Mouse (Mus musculus) liver, embryonic 13.5 days (tissue): ENCODE measurements around the gene Ldlrap1. TPM values are rescaled to one million over a fixed set of nuclear protein-coding genes. Genes with fewer than 3 reads are reported as not detected.

Source experiments
- ATAC-seq: fragments of 200-750 bp; cut with Nextera tagmentation; 2 replicates; pipeline ENCODE4 v1.8.0; 2017; ENCODE audit warnings: low read depth, mild to moderate bottlenecking, moderate number of reproducible peaks, moderate library complexity
- DNase-seq: peaks from one replicate; pipeline ENCODE4 v3.0.0; 2022
- H3K27ac ChIP-seq: fragments of 300-500 bp; sonication (generic); 2 replicates; pipeline ENCODE4 v1.5.1; 2015; ENCODE audit warnings: moderate library complexity, mild to moderate bottlenecking, inconsistent platforms
- H3K27me3 ChIP-seq: fragments of 300-500 bp; sonication (generic); 2 replicates; pipeline ENCODE4 v1.6.1; 2015; ENCODE audit warnings: mild to moderate bottlenecking, inconsistent platforms
- H3K36me3 ChIP-seq: fragments of 300-500 bp; sonication (generic); 2 replicates; pipeline ENCODE4 v1.6.1; 2015; ENCODE audit warnings: mild to moderate bottlenecking, inconsistent platforms
- H3K4me1 ChIP-seq: fragments of 300-500 bp; sonication (generic); replicated peaks from 2 replicates; pipeline ENCODE4 v1.6.1; 2015; ENCODE audit warnings: inconsistent platforms
- H3K4me2 ChIP-seq: fragments of 300-500 bp; sonication (generic); 2 replicates; pipeline ENCODE4 v1.6.1; 2015; ENCODE audit warnings: inconsistent platforms, mild to moderate bottlenecking, moderate library complexity
- H3K4me3 ChIP-seq: fragments of 300-500 bp; sonication (generic); replicated peaks from 2 replicates; pipeline ENCODE4 v1.5.1; 2015; ENCODE audit warnings: mild to moderate bottlenecking, inconsistent platforms
- H3K9ac ChIP-seq: fragments of 300-500 bp; sonication (generic); 2 replicates; pipeline ENCODE4 v1.6.1; 2015; ENCODE audit warnings: mild to moderate bottlenecking, inconsistent platforms
- H3K9me3 ChIP-seq: fragments of 300-500 bp; sonication (generic); replicated peaks from 2 replicates; pipeline ENCODE4 v1.6.1; 2016; ENCODE audit warnings: inconsistent platforms
- WGBS: fragments of 180-500 bp; shearing (Covaris S2); methylation state at CpG from one replicate; pipeline ENCODE4 v1.1.7; 2015; ENCODE audit not compliant: insufficient replicate concordance; 5-methylcytosine and 5-hydroxymethylcytosine counted together
- polyA plus RNA-seq: library from polyadenylated mRNA; unstranded; fragments of >200 nt; fragmentation: Nextera tagmentation; extraction: Ambion mirVana; gene quantifications from 2 replicates; pipeline ENCODE4 v1.2.1, GENCODE M21; 2015

Ldlrap1 gene
- polyA plus RNA-seq = 20.3 and 23.1 TPM in 2 replicates

GRCm38 (mm10) chr4:134767426-134768225 is at the start of gene Ldlrap1:
Ldlrap1 (minus strand) TSS chr4:134768024.
- Histone ChIP-seq H3K4me2 (peak within 1 kb of the TSS; percentile 98), H3K36me3 (no peaks in the 10 kb centered on the region; the same call in 1 of the 2 replicates), H3K4me1 (peaks cover 81% of the 10 kb centered on the region), H3K4me3 (peak within 1 kb of the TSS; percentile 91), H3K27me3 (no peaks in the 10 kb centered on the region; the same call in 1 of the 2 replicates), H3K27ac (peak within 1 kb of the TSS; percentile 97), H3K9me3 (no peaks in the 10 kb centered on the region), H3K9ac (peak within 1 kb of the TSS; percentile 97)
- ATAC-seq = peak; percentile 73
- DNase-seq = peak; percentile 72
- under 1% methylated on average over 79 of the region's 80 CpGs for WGBS

- H3K36me3 ChIP-seq = peaks cover 66% of the 10 kb centered on the region
- 91% methylated on average over 4 of the region's 4 CpGs for WGBS
- no peak overlapping the region for H3K27ac ChIP-seq
- ATAC-seq (no peak), DNase-seq (no peak)
- H3K9ac ChIP-seq = no peak overlapping the region
- H3K9me3 ChIP-seq = no peaks in the 10 kb centered on the region
- no peak overlapping the region for H3K4me2 ChIP-seq
- no peaks in the 10 kb centered on the region for H3K27me3 ChIP-seq
- H3K4me3 ChIP-seq = no peak overlapping the region
- H3K4me1 ChIP-seq = peaks cover 18% of the 10 kb centered on the region
These were observed 46.4 kb upstream of the Ldlrap1 start for GRCm38 (mm10) chr4:134814229-134814571.

- no peak overlapping the region for H3K4me2 ChIP-seq
- no peak for ATAC-seq
These were observed 45.8 kb upstream of the Ldlrap1 start for GRCm38 (mm10) chr4:134813406-134814228.

GRCm38 (mm10) chr4:134804765-134805164 is 36.9 kb upstream of the Ldlrap1 start:
- H3K9ac ChIP-seq = no peak overlapping the region
- no peak overlapping the region for H3K27ac ChIP-seq
- H3K4me3 ChIP-seq = no peak overlapping the region
- no peaks in the 10 kb centered on the region for H3K9me3 ChIP-seq
- no peak for DNase-seq
- H3K36me3 ChIP-seq = peaks cover 90% of the 10 kb centered on the region
- H3K4me2 ChIP-seq = no peak overlapping the region
- no peak for ATAC-seq
- H3K4me1 ChIP-seq = no peaks in the 10 kb centered on the region
- no peaks in the 10 kb centered on the region for H3K27me3 ChIP-seq
- WGBS = 91% methylated on average over 5 of the region's 5 CpGs

More at GRCm38 (mm10) chr4:134813406-134814228, 45.8 kb upstream of the Ldlrap1 start:
- Histone ChIP-seq H3K27me3 (no peaks in the 10 kb centered on the region), H3K36me3 (peaks cover 68% of the 10 kb centered on the region), H3K9me3 (no peaks in the 10 kb centered on the region), H3K4me3 (no peak overlapping the region), H3K4me1 (peaks cover 12% of the 10 kb centered on the region), H3K9ac (no peak overlapping the region), H3K27ac (no peak overlapping the region)
- 91% methylated on average over 17 of the region's 17 CpGs for WGBS
- no peak for DNase-seq

- 82% methylated on average over 3 of the region's 3 CpGs for WGBS
- Histone ChIP-seq H3K9me3 (no peaks in the 10 kb centered on the region), H3K4me1 (peaks cover 14% of the 10 kb centered on the region), H3K4me3 (no peak overlapping the region), H3K4me2 (no peak overlapping the region), H3K36me3 (peaks cover 70% of the 10 kb centered on the region), H3K9ac (no peak overlapping the region), H3K27me3 (no peaks in the 10 kb centered on the region), H3K27ac (no peak overlapping the region)
- DNase-seq = no peak
- no peak for ATAC-seq
These were observed 34.9 kb upstream of the Ldlrap1 start for GRCm38 (mm10) chr4:134802765-134803164.

GRCm38 (mm10) chr4:134802155-134802554 is 34.3 kb upstream of the Ldlrap1 start:
- H3K4me1 ChIP-seq = peaks cover 19% of the 10 kb centered on the region
- H3K27ac ChIP-seq = no peak overlapping the region
- H3K27me3 ChIP-seq = no peaks in the 10 kb centered on the region
- peaks cover 64% of the 10 kb centered on the region for H3K36me3 ChIP-seq
- H3K4me2 ChIP-seq = no peak overlapping the region
- no peaks in the 10 kb centered on the region for H3K9me3 ChIP-seq
- no peak for DNase-seq
- WGBS = 90% methylated on average over 10 of the region's 10 CpGs
- ATAC-seq = no peak
- no peak overlapping the region for H3K4me3 ChIP-seq
- no peak overlapping the region for H3K9ac ChIP-seq

- Histone ChIP-seq H3K9ac (no peak overlapping the region), H3K36me3 (peaks cover 50% of the 10 kb centered on the region), H3K4me1 (peaks cover 34% of the 10 kb centered on the region), H3K9me3 (no peaks in the 10 kb centered on the region), H3K4me3 (no peak overlapping the region), H3K27me3 (no peaks in the 10 kb centered on the region), H3K4me2 (no peak overlapping the region), H3K27ac (no peak overlapping the region)
- ATAC-seq = no peak
- DNase-seq = no peak
- WGBS = 84% methylated on average over 10 of the region's 10 CpGs
These were observed 32.9 kb upstream of the Ldlrap1 start for GRCm38 (mm10) chr4:134800693-134801092.

GRCm38 (mm10) chr4:134800098-134800497 is 32.3 kb upstream of the Ldlrap1 start:
- no peak for ATAC-seq
- H3K27me3 ChIP-seq = no peaks in the 10 kb centered on the region
- 72% methylated on average over 8 of the region's 8 CpGs for WGBS
- no peak for DNase-seq
- no peak overlapping the region for H3K4me3 ChIP-seq
- H3K4me1 ChIP-seq = peaks cover 35% of the 10 kb centered on the region
- H3K4me2 ChIP-seq = no peak overlapping the region
- no peak overlapping the region for H3K9ac ChIP-seq
- H3K27ac ChIP-seq = no peak overlapping the region
- H3K9me3 ChIP-seq = no peaks in the 10 kb centered on the region
- H3K36me3 ChIP-seq = peaks cover 44% of the 10 kb centered on the region

- H3K9ac ChIP-seq = no peak overlapping the region
- DNase-seq (peak; percentile 68), ATAC-seq (peak; percentile 64)
- no peak overlapping the region for H3K27ac ChIP-seq
- no peaks in the 10 kb centered on the region for H3K27me3 ChIP-seq
- H3K4me2 ChIP-seq = no peak overlapping the region
- no peak overlapping the region for H3K4me3 ChIP-seq
- peaks cover 35% of the 10 kb centered on the region for H3K4me1 ChIP-seq
- no peaks in the 10 kb centered on the region for H3K9me3 ChIP-seq
- 5% methylated on average over 4 of the region's 4 CpGs for WGBS
- peaks cover 36% of the 10 kb centered on the region for H3K36me3 ChIP-seq
These were observed 31.4 kb upstream of the Ldlrap1 start for GRCm38 (mm10) chr4:134799272-134799671.

- 54% methylated on average over 3 of the region's 3 CpGs for WGBS
- Histone ChIP-seq H3K27ac (no peak overlapping the region; the same call in 1 of the 2 replicates), H3K4me3 (no peak overlapping the region), H3K4me2 (no peak overlapping the region), H3K27me3 (no peaks in the 10 kb centered on the region), H3K4me1 (peaks cover 35% of the 10 kb centered on the region), H3K36me3 (peaks cover 32% of the 10 kb centered on the region), H3K9me3 (no peaks in the 10 kb centered on the region), H3K9ac (no peak overlapping the region)
- no peak for ATAC-seq
- DNase-seq = no peak
These were observed 31.0 kb upstream of the Ldlrap1 start for GRCm38 (mm10) chr4:134798861-134799260.

- no peaks in the 10 kb centered on the region for H3K9me3 ChIP-seq
- H3K4me1 ChIP-seq = peaks cover 35% of the 10 kb centered on the region
- no peak overlapping the region for H3K4me2 ChIP-seq
- no peak for ATAC-seq
- peaks cover 20% of the 10 kb centered on the region for H3K36me3 ChIP-seq
- no peak for DNase-seq
- H3K9ac ChIP-seq = no peak overlapping the region
- WGBS = 65% methylated on average over 6 of the region's 6 CpGs
- no peak overlapping the region for H3K4me3 ChIP-seq
- no peaks in the 10 kb centered on the region for H3K27me3 ChIP-seq
- peak overlapping the region; percentile 47; the same call in 1 of the 2 replicates for H3K27ac ChIP-seq
These were observed 29.8 kb upstream of the Ldlrap1 start for GRCm38 (mm10) chr4:134797621-134798020.
